Mouse (Mus musculus): ENCODE measurements around the gene B3galt4.

GRCm38 (mm10) chr17:33921361-33921760, 29.9 kb downstream of the B3galt4 start:
- TF ChIP-seq CTCF (IDR thresholded peaks at IDR 0.05; ENCODE audit: low read depth) (no peak), EP300 (optimal IDR thresholded peaks at IDR 0.05) (no peak)

Measured in stomach, postnatal 0 days (tissue).